Mouse (Mus musculus) adrenal gland, postnatal 14 days (tissue): Measurements from ENCODE around the gene Tbx6. TPM values are rescaled to one million over a fixed set of nuclear protein-coding genes. Genes with fewer than 3 reads are reported as not detected.

Experiments used
- DNase-seq: peaks from one replicate; pipeline ENCODE4 v3.0.0; 2021; ENCODE audit warnings: mixed read lengths
- long read RNA-seq, 2 experiments: library from polyadenylated mRNA; stranded (forward); transcript quantifications; one replicate each; pipeline ENCODE4 v2.0.0; 2021
- total RNA-seq: library from RNA; stranded (reverse); gene quantifications from 2 replicates; pipeline ENCODE4 v1.2.3, GENCODE M21; 2021

Tbx6 gene
- total RNA-seq: 1.2 and 1.5 TPM in 2 replicates
- long read RNA-seq, experiment 1: 0 reads
- long read RNA-seq, experiment 2: 0 reads

DNA sequence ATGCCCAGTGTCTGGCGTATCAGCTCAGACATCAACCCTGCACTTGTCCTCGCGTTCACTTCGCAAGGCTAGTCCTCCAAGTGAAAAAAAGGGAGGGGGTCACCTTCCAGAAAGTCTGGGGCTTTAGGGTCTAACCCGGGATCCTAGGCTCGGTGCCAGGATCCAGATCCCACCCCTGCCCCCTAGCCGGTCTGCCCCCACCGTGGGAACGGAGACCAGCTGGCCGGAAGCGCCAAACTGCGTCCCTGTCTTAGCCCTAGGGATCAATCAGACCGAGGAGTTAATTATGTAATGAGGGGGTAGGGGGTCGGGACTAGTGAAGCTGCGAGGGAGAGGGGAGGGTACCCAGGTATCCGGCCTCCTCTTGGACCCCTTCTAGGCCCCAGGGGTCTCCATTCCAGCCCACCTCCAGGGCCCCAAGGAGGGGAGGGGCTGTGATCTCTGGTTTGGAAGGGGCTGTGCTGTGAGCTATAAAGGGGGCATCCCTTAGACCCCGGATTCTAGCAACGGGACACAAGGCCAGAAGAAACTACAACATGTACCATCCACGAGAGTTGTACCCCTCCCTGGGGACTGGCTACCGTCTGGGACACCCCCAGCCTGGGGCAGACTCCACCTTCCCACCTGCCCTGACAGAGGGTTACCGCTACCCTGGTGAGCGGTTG lies at the start of gene Tbx6:
Tbx6 (plus strand) TSS at position 513 of the 665 bp plus-strand sequence.
- peak; percentile 59 for DNase-seq

GRCm38 (mm10) chr7:126736122-126736521 lies 45.2 kb upstream of the Tbx6 start:
- DNase-seq: no peak

- no peak for DNase-seq
Measured at GRCm38 (mm10) chr7:126739551-126739950, 41.7 kb upstream of the Tbx6 start.

DNA sequence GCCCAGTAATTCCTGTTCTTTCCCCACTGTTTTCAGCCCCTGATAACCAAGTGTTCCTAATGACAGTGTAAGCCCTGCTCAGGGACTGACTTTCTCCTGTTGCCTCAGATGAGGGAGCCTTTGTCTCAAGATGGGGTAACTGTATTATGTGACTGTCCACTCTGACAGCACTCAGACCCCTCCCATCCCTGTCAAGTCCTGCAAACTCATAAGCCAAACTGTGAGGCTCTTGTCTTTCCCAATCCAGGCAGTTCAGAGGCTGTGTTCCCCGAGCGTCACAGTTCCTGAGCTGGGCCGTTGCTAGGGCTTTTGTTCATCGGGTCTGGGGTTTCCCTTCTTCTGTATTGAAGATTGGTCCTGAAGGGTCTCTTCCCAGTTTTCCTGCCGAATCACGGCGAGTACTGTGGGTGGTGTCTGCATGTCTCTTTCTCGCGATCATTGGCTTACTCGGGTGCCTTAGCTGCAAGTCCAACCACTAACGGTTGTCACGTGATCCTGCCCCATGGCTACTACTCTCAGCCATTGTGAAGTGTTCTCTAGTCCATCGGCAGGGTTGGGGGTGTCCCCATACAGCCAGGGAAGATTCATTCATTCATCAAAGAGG lies 41.0 kb upstream of the Tbx6 start:
- no peak for DNase-seq

GRCm38 (mm10) chr7:126740977-126741376 lies 40.3 kb upstream of the Tbx6 start:
- no peak for DNase-seq

DNA sequence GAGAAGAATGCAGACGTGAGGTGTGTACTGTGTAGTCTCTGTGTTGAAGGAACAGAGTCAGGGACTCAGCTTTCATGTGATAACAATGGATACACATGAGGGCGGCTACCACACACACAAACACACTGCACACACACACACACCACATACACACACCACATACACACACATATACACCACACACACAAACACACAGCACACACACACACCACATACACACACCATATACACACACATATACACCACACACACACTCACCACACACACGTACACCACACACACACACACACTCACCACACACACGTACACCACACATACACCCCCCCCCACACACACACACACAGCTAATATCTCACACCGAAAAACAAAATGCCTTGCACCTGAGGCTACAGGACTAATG lies 39.8 kb upstream of the Tbx6 start:
- DNase-seq: no peak

GRCm38 (mm10) chr7:126741964-126742482 lies 39.3 kb upstream of the Tbx6 start:
- no peak for DNase-seq

DNA sequence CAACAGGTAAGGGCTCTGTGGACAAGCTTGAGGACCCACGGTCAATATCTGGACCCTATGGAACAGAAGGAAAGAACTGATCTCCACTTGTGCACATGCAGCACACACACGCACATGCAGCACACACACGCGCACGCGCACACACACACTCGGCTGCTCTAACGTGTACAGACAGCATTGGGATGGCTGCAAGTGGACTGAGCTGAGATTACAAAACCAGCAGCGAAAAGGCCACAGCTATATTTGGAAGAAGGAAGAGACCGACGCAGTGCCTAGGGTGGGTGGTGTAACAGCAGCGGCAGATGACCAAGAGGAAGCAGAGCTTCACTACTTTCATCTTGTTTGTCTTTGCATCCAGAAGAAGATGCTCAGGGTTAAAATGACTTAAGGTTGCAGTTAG lies 35.2 kb upstream of the Tbx6 start:
- DNase-seq: no peak

GRCm38 (mm10) chr7:126746798-126747197 lies 34.5 kb upstream of the Tbx6 start:
- no peak for DNase-seq

DNA sequence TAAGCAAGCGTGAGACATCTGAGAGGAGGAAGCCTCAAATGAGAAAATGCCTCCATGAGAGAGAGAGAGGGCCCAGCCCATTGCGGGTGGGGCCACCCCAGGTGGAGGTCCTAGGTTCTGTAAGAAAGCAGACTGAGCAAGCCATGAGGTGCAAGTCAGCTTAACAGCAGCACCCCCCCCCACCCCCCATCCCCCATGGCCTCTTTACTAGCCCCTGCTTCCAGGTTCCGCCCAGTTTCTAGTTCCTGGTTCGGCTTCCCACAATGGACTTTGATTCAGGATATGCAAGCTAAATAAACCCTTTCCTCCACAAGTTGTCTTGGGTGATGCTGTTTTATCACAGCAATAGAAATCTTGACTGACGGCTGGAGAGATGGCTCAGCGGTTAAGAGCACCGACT lies 32.5 kb upstream of the Tbx6 start:
- no peak for DNase-seq

GRCm38 (mm10) chr7:126749582-126750343 lies 31.5 kb upstream of the Tbx6 start:
- DNase-seq: no peak

- peak; percentile 87 for DNase-seq
Measured at GRCm38 (mm10) chr7:126754866-126755265, 26.4 kb upstream of the Tbx6 start.

- DNase-seq: no peak
Measured at GRCm38 (mm10) chr7:126758539-126758938, 22.7 kb upstream of the Tbx6 start.

DNA sequence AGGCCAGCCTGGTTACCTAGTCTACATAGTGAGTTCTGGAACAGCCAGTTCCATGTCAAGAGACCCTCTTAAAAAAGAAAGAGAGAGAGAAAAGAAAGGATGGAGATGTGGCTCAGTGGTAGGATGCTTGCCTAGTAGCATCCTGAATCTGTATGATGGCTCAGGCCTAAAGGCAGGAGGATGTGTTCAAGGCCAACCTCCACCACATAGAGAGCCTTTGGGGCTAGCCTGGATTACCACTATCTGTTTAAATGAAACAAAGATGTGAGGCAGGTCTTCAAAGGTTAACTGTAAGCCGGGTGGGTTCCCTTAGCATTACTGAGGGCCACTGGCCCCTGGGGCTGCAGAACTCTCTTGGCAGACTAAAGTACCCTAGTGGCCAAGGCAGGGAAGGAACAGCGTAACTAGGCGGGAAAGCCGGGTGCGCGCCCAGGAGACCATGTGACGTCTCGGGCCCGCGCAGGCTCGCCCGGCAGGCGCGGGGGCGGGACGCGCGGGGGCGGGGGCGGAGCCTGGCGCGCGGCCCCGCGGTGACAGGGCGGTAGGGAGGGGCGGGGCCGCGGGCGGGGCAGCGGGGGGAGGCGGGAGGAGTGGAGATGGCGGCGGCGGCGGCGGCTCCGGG lies 22.1 kb upstream of the Tbx6 start, which contains the start of gene Mapk3:
Mapk3 (plus strand) TSS at position 552 of the 622 bp plus-strand sequence.
- DNase-seq: peak; percentile 95

GRCm38 (mm10) chr7:126759672-126760390 lies 21.5 kb upstream of the Tbx6 start:
- no peak for DNase-seq

GRCm38 (mm10) chr7:126760391-126760802 lies 20.9 kb upstream of the Tbx6 start:
- peak; percentile 73 for DNase-seq

DNA sequence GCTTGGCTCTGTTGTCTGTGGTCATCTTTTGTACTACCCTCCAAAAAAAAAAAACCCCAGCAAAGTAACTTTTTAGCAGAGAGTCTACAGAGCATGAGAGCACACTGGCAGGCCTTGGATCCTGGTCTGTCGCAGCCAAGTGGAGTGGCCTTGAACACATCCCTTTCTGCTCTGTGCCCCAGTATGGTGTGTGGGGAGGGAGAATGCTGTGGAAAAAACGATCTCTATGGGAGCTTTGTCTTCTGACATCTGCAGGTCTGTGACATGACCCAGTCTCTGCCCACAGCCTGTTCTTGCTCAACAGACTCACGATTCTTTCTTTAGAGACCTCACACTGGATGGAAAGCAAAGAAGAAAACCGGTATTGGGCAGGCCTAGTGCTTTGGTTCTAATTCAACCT lies 20.3 kb upstream of the Tbx6 start:
- DNase-seq: peak; percentile 56

DNA sequence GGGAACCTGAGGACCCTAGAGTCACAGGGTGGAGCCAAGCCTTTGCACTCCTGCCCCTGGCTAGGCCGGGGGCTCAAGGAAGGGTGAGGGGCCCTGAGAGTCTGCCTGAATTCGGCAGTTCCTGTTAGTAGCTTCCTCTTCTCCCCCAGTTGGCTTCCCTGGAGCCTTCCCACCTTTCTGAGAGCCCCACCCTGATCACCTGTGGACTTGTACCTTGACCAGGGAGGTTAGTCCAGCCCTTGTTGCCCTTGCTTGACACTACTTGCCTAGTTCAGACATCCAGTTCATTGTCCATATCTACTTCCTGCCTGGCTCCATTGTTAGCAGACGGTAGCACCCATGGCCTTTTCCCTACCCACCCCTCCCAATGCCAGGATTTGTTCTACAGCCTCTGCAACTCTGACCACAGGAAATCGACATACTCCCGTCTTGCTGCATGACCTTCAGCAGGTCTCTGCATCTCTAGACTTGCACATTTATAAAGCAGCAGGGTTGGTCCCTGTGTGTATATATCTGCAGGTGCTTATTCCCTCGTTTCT lies 19.7 kb upstream of the Tbx6 start:
- DNase-seq: no peak

DNA sequence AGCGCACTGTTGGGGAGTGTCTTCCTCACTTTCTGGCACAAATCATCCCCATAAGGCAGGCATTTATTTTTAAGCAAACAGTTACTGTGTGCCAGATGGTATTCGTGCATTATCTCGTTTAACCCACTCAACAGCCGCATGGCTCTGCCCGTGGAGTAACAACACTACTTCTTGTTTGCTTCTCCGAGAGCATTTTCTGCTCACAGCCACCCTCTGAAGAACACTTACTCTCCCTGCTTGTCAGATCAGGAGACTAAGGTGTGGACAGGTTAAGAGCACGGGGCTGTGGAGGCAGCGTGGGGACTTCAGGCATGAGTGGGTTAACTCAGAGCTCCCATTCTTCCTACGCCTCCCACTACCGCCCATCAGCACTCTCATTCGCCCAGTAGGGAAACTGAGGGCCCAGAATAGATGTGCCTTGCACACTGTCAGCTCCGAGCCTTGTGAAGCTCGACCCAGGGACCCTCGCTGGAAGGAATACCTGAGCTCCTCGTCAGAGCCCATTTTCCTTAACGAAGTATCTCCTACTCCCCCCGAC lies 18.7 kb upstream of the Tbx6 start:
- DNase-seq: no peak

GRCm38 (mm10) chr7:126765540-126765939 lies 15.7 kb upstream of the Tbx6 start:
- no peak for DNase-seq

DNA sequence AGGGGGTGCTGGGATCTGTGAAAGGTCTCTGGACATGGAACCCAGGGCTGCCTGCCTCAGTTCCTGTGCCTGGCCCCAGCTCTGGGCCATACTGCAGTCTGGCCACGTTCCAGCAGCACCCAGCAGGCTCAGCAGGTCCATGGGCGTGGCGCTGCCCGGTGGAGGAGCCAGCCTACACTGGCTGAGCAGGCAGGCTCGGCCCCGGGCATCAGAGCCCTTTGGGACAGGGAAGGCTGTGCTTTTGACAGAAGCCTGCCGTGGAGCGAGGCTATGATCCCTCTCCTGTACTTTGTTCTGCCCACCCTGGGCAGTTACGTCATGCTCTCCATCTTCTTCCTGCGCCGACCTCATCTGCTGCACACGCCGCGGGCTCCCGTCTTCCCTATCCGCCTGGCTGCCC lies 15.1 kb upstream of the Tbx6 start, which contains the start of gene Gdpd3:
Gdpd3 (plus strand) TSS at position 134 of the 400 bp plus-strand sequence.
- DNase-seq: no peak
